Comparison of ENCODE assay signal across 11 mouse cellular contexts in genomic region chr2:91326746-91327350, GRCm38 (mm10).
DNase-seq lines count a peak whose midpoint lies in the region; ATAC-seq and TF ChIP-seq lines count a peak whose summit lies in the region.
"Had no signal": no experiment of that assay in that cellular context is flagged by ENCODE, and none has a peak within 500 bp of the region (broad histone marks: within the 10 kb centered on the region; RNA-seq: fewer than 3 reads in every experiment).

No protein-coding gene starts in this region.

- 0 out of 2 replicates have a peak, but pooled peaks have one; percentile 10 for TF ChIP-seq EP300 in heart, adult 2 months (IDR thresholded peaks at IDR 0.05; ENCODE audit: insufficient read depth, low read depth, low read length)
- peak; percentile 81 for TF ChIP-seq EP300 in lung, postnatal 0 days (IDR thresholded peaks at IDR 0.05)

- no peak overlapping the region for H3K9ac ChIP-seq in heart, adult 2 months (ENCODE audit: low read depth, low read length)
- H3K9ac ChIP-seq in forebrain, embryonic 16.5 days (replicated peaks; ENCODE audit: low read depth, low read length) = no peak overlapping the region
- H3K9ac ChIP-seq in lung, postnatal 0 days (replicated peaks; ENCODE audit: low read depth) = no peak overlapping the region

- H3K27ac ChIP-seq in heart, adult 2 months = peak overlapping the region; percentile 21; the same call in 1 of the 2 replicates
- peak overlapping the region; percentile 39 for H3K27ac ChIP-seq in forebrain, embryonic 16.5 days (ENCODE audit: low read length)
- H3K27ac ChIP-seq in lung, postnatal 0 days (ENCODE audit: low read length) = peak overlapping the region; percentile 66

- 68% methylated on average over 13 of the region's 13 CpGs for WGBS in heart, adult 2 months
- 64% methylated on average over 13 of the region's 13 CpGs for WGBS in forebrain, embryonic 16.5 days
- 66% methylated on average over 13 of the region's 13 CpGs for WGBS in lung, postnatal 0 days

- DNase-seq in heart, adult 2 months = peak; percentile 44 to 45
- no peak for DNase-seq in heart, postnatal 4 days
- DNase-seq in Muller cell, postnatal 12 days (ENCODE audit: inconsistent ontology term) = peak; percentile 33
- DNase-seq in lung, postnatal 0 days (ENCODE audit: low spot score) = peak; percentile 85
- DNase-seq in urinary bladder, postnatal 4 days (ENCODE audit: low spot score in 2 of 2) = no peak
- no peak for DNase-seq in adrenal gland, postnatal 10 days
- DNase-seq in left cerebral cortex, postnatal 4 days = no peak
- DNase-seq: gastrocnemius, postnatal 14 days; liver had no signal

- TF ChIP-seq POLR2A in heart, adult 2 months (IDR thresholded peaks at IDR 0.05; ENCODE audit: insufficient read depth, low read depth, low read length) = no peak

- no peak overlapping the region for H3K4me2 ChIP-seq in forebrain, embryonic 16.5 days (ENCODE audit: low read length)
- no peak overlapping the region for H3K4me2 ChIP-seq in lung, postnatal 0 days (replicated peaks; ENCODE audit: low read depth, low read length)

- H3K27me3 ChIP-seq in heart, adult 2 months (ENCODE audit: control insufficient read depth, insufficient read depth, low read length) = no peaks in the 10 kb centered on the region
- H3K27me3 ChIP-seq in forebrain, embryonic 16.5 days (replicated peaks; ENCODE audit: control insufficient read depth, insufficient read depth, low read length) = no peaks in the 10 kb centered on the region
- no peaks in the 10 kb centered on the region for H3K27me3 ChIP-seq in lung, postnatal 0 days (replicated peaks; ENCODE audit: insufficient read depth, low read length)

- intact Hi-C loops in heart, adult 2 months (cut with DNase I) = no loop called here
- intact Hi-C loops in left cerebral cortex, postnatal 4 days (cut with DNase I) = no loop called here

- no peak overlapping the region for H3K4me3 ChIP-seq in heart, adult 2 months
- H3K4me3 ChIP-seq in forebrain, embryonic 16.5 days (replicated peaks; ENCODE audit: low read length) = no peak overlapping the region
- no peak overlapping the region for H3K4me3 ChIP-seq in lung, postnatal 0 days (ENCODE audit: low read depth, low read length)

- no peak for TF ChIP-seq CTCF in heart, adult 2 months (IDR thresholded peaks at IDR 0.05)
- TF ChIP-seq CTCF in lung, postnatal 0 days (IDR thresholded peaks at IDR 0.05) = peak; percentile 16; the same call in 1 of the 2 replicates

- H3K4me1 ChIP-seq in heart, adult 2 months (ENCODE audit: control insufficient read depth, insufficient read depth, low read length) = peaks cover 9% of the 10 kb centered on the region
- H3K4me1 ChIP-seq in forebrain, embryonic 16.5 days (replicated peaks; ENCODE audit: control insufficient read depth, insufficient read depth, low read length) = peaks cover 40% of the 10 kb centered on the region
- H3K4me1 ChIP-seq in lung, postnatal 0 days (ENCODE audit: insufficient read depth, low read depth, low read length) = peaks cover 20% of the 10 kb centered on the region; the same call in 1 of the 2 replicates

- ATAC-seq in forebrain, embryonic 16.5 days = no peak
- peak; percentile 44 for ATAC-seq in lung, postnatal 0 days
- ATAC-seq: CD4-positive, CD25-positive, alpha-beta regulatory T cell, adult 4 months had no signal

- H3K79me2 ChIP-seq in heart, adult 2 months (replicated peaks; ENCODE audit: control insufficient read depth, insufficient read depth, low read length) = no peaks in the 10 kb centered on the region

- H3K9me3 ChIP-seq in forebrain, embryonic 16.5 days (ENCODE audit: control insufficient read depth, low read length) = no peaks in the 10 kb centered on the region
- H3K9me3 ChIP-seq in lung, postnatal 0 days (ENCODE audit: low read length) = no peaks in the 10 kb centered on the region

- no peaks in the 10 kb centered on the region for H3K36me3 ChIP-seq in heart, adult 2 months (ENCODE audit: control insufficient read depth, insufficient read depth, low read length)
- H3K36me3 ChIP-seq in forebrain, embryonic 16.5 days (ENCODE audit: control insufficient read depth, insufficient read depth) = no peaks in the 10 kb centered on the region
- no peaks in the 10 kb centered on the region for H3K36me3 ChIP-seq in lung, postnatal 0 days (ENCODE audit: insufficient read depth, low read length)

Comparison
In these comparisons a context has a peak if more than half of its experiments do, and no peak if none do; other contexts are left out.
1. DNase-seq: peak in heart, adult 2 months (2 of 2), Muller cell, postnatal 12 days (single experiment) and lung, postnatal 0 days (single experiment); none in heart, postnatal 4 days (single experiment), urinary bladder, postnatal 4 days (0 of 2), adrenal gland, postnatal 10 days (single experiment) and left cerebral cortex, postnatal 4 days (single experiment).
2. Peak in every context shown above with its lines, with median percentiles within 50 percentile points of each other: H3K27ac ChIP-seq.